Mouse (Mus musculus): ENCODE measurements around the gene Trpm2. TPM values are rescaled to one million over a fixed set of nuclear protein-coding genes. Genes with fewer than 3 reads are reported as not detected.
A peak's percentile ranks its signal among the peaks of the same experiment; 100 is the strongest.

Gene Trpm2
- polyA plus RNA-seq, 1 experiment: 0.17 TPM

DNA sequence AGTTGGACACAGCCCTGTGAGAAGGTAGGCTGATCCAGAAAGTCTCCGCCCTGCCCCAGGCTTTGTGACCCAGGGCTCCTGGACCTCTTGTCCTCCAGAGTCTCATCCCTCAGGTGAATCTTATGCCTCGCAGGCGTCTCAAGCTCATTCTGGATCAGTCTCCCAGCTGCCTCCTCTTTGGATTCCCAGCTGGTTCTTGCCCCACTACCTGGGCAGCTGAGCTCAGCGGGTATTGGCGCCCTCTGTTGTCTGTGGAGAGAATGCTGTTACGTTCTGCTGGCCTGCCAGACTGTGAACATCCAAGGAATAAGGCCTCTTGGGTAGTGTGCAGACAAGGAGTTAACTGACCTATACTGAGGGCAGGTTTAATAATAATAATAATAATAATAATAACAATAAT lies 91.4 kb downstream of the Trpm2 start:
- no peaks in the 10 kb centered on the region; the same call in 1 of the 2 replicates for H3K4me1 ChIP-seq (ENCODE audit: control insufficient read depth, insufficient read depth, low read length)
- no peak overlapping the region for H3K4me3 ChIP-seq (ENCODE audit: control insufficient read depth, low read depth, low read length)
- no peaks in the 10 kb centered on the region for H3K36me3 ChIP-seq (ENCODE audit: control insufficient read depth, insufficient read depth, low read length)
- no peaks in the 10 kb centered on the region for H3K27me3 ChIP-seq (ENCODE audit: control insufficient read depth, insufficient read depth, low read length)
- no peak overlapping the region for H3K27ac ChIP-seq (ENCODE audit: control insufficient read depth, insufficient read depth, low read depth, low read length)
- TF ChIP-seq POLR2A (IDR thresholded peaks at IDR 0.05; ENCODE audit: control insufficient read depth, low read depth, low read length) (no peak), CTCF (IDR thresholded peaks at IDR 0.05; ENCODE audit: control insufficient read depth, insufficient read depth, insufficient replicate concordance, low read depth, low read length) (peak; percentile 46; the same call in 1 of the 2 replicates)

DNA sequence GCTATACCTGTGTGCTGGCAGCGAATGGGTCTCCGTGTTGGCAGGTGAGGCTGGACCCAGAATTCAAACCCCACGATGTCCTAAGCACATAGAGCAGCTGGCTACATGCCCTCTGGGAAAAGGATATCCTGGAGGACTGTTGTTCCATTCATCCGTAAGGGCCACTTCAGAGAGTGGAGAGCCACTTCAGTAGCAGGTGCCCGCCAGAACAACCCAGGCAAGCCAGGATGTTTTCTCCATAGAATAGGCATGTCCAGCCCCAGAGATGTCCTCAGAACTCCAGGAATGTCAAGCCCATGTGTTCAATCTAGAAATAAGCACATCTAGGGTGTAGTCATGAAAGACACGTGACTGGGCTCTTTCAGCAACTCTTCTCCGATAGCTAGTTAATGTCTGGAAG lies 100.7 kb downstream of the Trpm2 start:
- TF ChIP-seq POLR2A (IDR thresholded peaks at IDR 0.05; ENCODE audit: control insufficient read depth, low read depth, low read length): no peak
- no peaks in the 10 kb centered on the region for H3K4me1 ChIP-seq (ENCODE audit: control insufficient read depth, insufficient read depth, low read length)
- H3K36me3 ChIP-seq (ENCODE audit: control insufficient read depth, insufficient read depth, low read length): no peaks in the 10 kb centered on the region
- H3K27me3 ChIP-seq (ENCODE audit: control insufficient read depth, insufficient read depth, low read length): no peaks in the 10 kb centered on the region
- no peak overlapping the region for H3K27ac ChIP-seq (ENCODE audit: control insufficient read depth, insufficient read depth, low read depth, low read length)
- H3K4me3 ChIP-seq (ENCODE audit: control insufficient read depth, low read depth, low read length): no peak overlapping the region

DNA sequence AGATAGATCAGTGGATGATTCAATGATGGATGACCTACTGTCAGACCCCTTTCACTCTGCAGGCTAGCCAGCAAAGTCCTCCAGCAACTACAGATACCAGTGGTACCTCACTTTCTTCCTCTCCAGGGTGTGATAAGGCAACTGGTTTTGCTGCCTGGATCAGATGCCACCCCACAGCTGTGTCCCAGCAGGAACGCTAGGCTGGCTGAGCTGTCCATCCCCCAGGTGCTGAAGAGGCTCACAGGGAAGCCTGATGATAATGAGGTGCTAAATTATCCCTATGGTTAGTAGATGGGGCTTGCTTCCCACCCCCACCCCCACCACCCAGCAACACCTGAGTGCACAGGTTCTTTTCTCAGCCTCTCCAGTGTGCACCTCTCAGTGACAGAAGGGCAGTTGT lies 102.8 kb downstream of the Trpm2 start:
- no peaks in the 10 kb centered on the region for H3K4me1 ChIP-seq (ENCODE audit: control insufficient read depth, insufficient read depth, low read length)
- H3K36me3 ChIP-seq (ENCODE audit: control insufficient read depth, insufficient read depth, low read length): no peaks in the 10 kb centered on the region
- TF ChIP-seq POLR2A (IDR thresholded peaks at IDR 0.05; ENCODE audit: control insufficient read depth, low read depth, low read length): no peak
- no peak for TF ChIP-seq CTCF (IDR thresholded peaks at IDR 0.05; ENCODE audit: control insufficient read depth, insufficient read depth, insufficient replicate concordance, low read depth, low read length)
- no peak overlapping the region for H3K27ac ChIP-seq (ENCODE audit: control insufficient read depth, insufficient read depth, low read depth, low read length)
- no peak overlapping the region for H3K4me3 ChIP-seq (ENCODE audit: control insufficient read depth, low read depth, low read length)
- H3K27me3 ChIP-seq (ENCODE audit: control insufficient read depth, insufficient read depth, low read length): no peaks in the 10 kb centered on the region

DNA sequence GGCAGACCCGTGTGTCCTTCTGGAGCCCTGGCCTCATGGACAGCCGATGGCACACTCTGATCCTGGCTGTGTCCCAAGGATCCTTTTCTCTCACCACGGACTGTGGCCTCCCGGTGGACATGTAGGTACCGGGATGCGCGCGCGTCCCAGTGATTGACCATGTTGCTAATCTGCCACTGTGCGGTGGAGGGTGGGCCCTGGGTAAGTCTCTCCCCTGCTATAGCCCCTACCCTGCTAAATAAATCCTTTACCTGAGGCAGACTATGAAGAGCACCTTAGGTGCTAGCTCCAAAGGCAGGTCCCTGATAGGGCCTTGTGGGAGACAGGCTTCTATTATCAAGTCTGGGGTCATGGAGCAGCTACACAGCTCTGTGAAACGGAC lies 105.6 kb downstream of the Trpm2 start:
- TF ChIP-seq POLR2A (IDR thresholded peaks at IDR 0.05; ENCODE audit: control insufficient read depth, low read depth, low read length) (no peak), CTCF (IDR thresholded peaks at IDR 0.05; ENCODE audit: control insufficient read depth, insufficient read depth, insufficient replicate concordance, low read depth, low read length) (no peak)
- Histone ChIP-seq H3K27ac (ENCODE audit: control insufficient read depth, insufficient read depth, low read depth, low read length) (no peak overlapping the region), H3K4me3 (ENCODE audit: control insufficient read depth, low read depth, low read length) (peak overlapping the region; percentile 3; the same call in 1 of the 2 replicates), H3K4me1 (ENCODE audit: control insufficient read depth, insufficient read depth, low read length) (no peaks in the 10 kb centered on the region), H3K36me3 (ENCODE audit: control insufficient read depth, insufficient read depth, low read length) (no peaks in the 10 kb centered on the region), H3K27me3 (ENCODE audit: control insufficient read depth, insufficient read depth, low read length) (no peaks in the 10 kb centered on the region)

DNA sequence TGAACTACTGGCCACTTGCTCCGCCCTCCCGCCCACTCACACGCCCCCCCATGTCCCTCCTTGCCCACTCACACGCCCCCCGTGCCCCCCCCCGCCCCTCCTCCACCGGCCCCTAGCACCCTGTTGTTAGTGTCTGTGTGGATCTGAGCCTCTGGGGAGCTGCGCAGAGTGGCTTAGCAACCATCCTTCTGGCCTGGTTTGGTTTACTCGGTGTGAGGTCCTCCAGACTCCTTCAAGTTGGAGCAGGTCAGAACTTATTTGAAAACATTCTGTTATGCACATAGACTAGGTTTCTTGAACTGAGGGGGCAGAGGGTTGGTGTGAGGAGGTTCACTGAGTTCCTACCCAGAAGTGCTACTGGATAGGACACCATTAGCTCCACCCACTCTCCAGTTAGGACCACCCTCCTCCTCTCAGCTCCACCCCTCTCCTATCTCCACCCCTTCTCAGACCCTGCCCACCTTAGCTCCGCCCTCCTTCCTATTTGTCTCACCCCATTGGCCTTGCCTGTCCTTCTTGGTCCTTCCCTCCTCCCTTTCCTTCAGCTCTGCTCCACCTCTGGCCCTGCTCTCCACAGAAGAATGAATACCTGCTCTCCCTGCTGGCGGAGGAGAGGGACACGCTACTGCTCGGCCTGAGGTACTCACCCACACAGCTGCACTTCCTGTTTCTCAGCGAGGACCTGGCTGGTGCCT lies 106.1 kb downstream of the Trpm2 start:
- TF ChIP-seq CTCF (IDR thresholded peaks at IDR 0.05; ENCODE audit: control insufficient read depth, insufficient read depth, insufficient replicate concordance, low read depth, low read length): no peak
- TF ChIP-seq POLR2A (IDR thresholded peaks at IDR 0.05; ENCODE audit: control insufficient read depth, low read depth, low read length): no peak
- Histone ChIP-seq H3K36me3 (ENCODE audit: control insufficient read depth, insufficient read depth, low read length) (no peaks in the 10 kb centered on the region), H3K4me3 (ENCODE audit: control insufficient read depth, low read depth, low read length) (peak overlapping the region; percentile 3; the same call in 1 of the 2 replicates), H3K27ac (ENCODE audit: control insufficient read depth, insufficient read depth, low read depth, low read length) (no peak overlapping the region), H3K27me3 (ENCODE audit: control insufficient read depth, insufficient read depth, low read length) (no peaks in the 10 kb centered on the region), H3K4me1 (ENCODE audit: control insufficient read depth, insufficient read depth, low read length) (no peaks in the 10 kb centered on the region)

DNA sequence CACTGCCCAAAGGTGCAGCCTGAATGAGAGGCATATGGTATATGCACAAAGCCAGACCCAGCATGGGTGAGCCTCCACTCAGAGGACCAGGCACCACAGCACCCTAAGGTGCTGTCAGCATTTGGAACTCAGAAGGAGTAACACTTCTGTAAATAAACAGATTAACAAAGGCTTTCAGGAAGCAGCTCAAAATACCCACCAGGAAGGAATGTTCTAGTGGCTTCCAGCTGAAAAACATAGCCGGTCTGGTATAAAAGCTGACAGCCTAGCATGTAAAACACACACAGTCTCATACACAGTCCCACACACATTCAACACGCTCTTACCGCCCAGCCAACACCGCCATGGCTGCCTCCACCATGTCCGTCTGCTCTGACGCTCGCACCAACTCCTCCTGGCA lies 108.7 kb downstream of the Trpm2 start, which contains the start of gene Gm3285:
TSS of gene Gm3285 (plus strand) at position 301 of the 400 bp plus-strand sequence.
- Histone ChIP-seq H3K4me3 (ENCODE audit: control insufficient read depth, low read depth, low read length) (no peak within 1 kb of the TSS), H3K27me3 (ENCODE audit: control insufficient read depth, insufficient read depth, low read length) (no peaks in the 10 kb centered on the region), H3K27ac (ENCODE audit: control insufficient read depth, insufficient read depth, low read depth, low read length) (no peak within 1 kb of the TSS), H3K4me1 (ENCODE audit: control insufficient read depth, insufficient read depth, low read length) (no peaks in the 10 kb centered on the region), H3K36me3 (ENCODE audit: control insufficient read depth, insufficient read depth, low read length) (no peaks in the 10 kb centered on the region)
- TF ChIP-seq POLR2A (IDR thresholded peaks at IDR 0.05; ENCODE audit: control insufficient read depth, low read depth, low read length) (no peak), CTCF (IDR thresholded peaks at IDR 0.05; ENCODE audit: control insufficient read depth, insufficient read depth, insufficient replicate concordance, low read depth, low read length) (no peak)

Other genes starting within 250 kb of the Trpm2 start
- not detected in 2 replicates for gene Krtap12-1, start 250.0 kb downstream of the Trpm2 start, polyA plus RNA-seq (2012; rRNA removed)
- gene Gm10100, start 244.1 kb downstream of the Trpm2 start, polyA plus RNA-seq (2012; rRNA removed): not detected in 2 replicates
- gene Gm18596, start 227.9 kb downstream of the Trpm2 start, polyA plus RNA-seq (2012; rRNA removed): not detected in 2 replicates
- not detected in 2 replicates for gene Gm9736, start 219.2 kb downstream of the Trpm2 start, polyA plus RNA-seq (2012; rRNA removed)
- not detected in 2 replicates for gene Gm3233, start 210.9 kb downstream of the Trpm2 start, polyA plus RNA-seq (2012; rRNA removed)
- not detected in 2 replicates for gene Gm3238, start 199.2 kb downstream of the Trpm2 start, polyA plus RNA-seq (2012; rRNA removed)
- not detected in 2 replicates for gene Gm7138, start 193.6 kb downstream of the Trpm2 start, polyA plus RNA-seq (2012; rRNA removed)
- not detected in 2 replicates for gene Gm3250, start 188.0 kb downstream of the Trpm2 start, polyA plus RNA-seq (2012; rRNA removed)
- not detected in 2 replicates for gene Gm7137, start 182.4 kb downstream of the Trpm2 start, polyA plus RNA-seq (2012; rRNA removed)
- not detected in 2 replicates for gene Gm9639, start 175.5 kb downstream of the Trpm2 start, polyA plus RNA-seq (2012; rRNA removed)
- gene Gm19668, start 171.4 kb downstream of the Trpm2 start, polyA plus RNA-seq (2012; rRNA removed): not detected in 2 replicates
- not detected in 2 replicates for gene Gm9507, start 158.7 kb downstream of the Trpm2 start, polyA plus RNA-seq (2012; rRNA removed)
- not detected in 2 replicates for gene Gm2696, start 155.9 kb downstream of the Trpm2 start, polyA plus RNA-seq (2012; rRNA removed)
- gene Krtap10-4, start 143.5 kb downstream of the Trpm2 start, polyA plus RNA-seq (2012; rRNA removed): 1.2 and 1.4 TPM in 2 replicates
- gene Krtap10-10, start 134.6 kb downstream of the Trpm2 start, polyA plus RNA-seq (2012; rRNA removed): not detected in 2 replicates
- not detected in 2 replicates for gene Gm36176, start 123.8 kb downstream of the Trpm2 start, polyA plus RNA-seq (2012; rRNA removed)
- gene Gm10318, start 117.7 kb downstream of the Trpm2 start, polyA plus RNA-seq (2012; rRNA removed): not detected in 2 replicates
- not detected in 2 replicates for gene Gm3285, start 108.6 kb downstream of the Trpm2 start, polyA plus RNA-seq (2012; rRNA removed)
- gene Lrrc3, start 68.0 kb downstream of the Trpm2 start, polyA plus RNA-seq (2012; rRNA removed): 0.57 and 1.1 TPM in 2 replicates
- 61.7 and 72.6 TPM in 2 replicates for gene 1810043G02Rik, start 8.0 kb upstream of the Trpm2 start, polyA plus RNA-seq (2012; rRNA removed)
- 16.3 and 18.3 TPM in 2 replicates for gene Pfkl, start 39.5 kb upstream of the Trpm2 start, polyA plus RNA-seq (2012; rRNA removed)
- gene Dnmt3l, start 71.4 kb upstream of the Trpm2 start, polyA plus RNA-seq (2012; rRNA removed): 15.7 and 16.2 TPM in 2 replicates
- 1.7 and 1.8 TPM in 2 replicates for gene Aire, start 73.0 kb upstream of the Trpm2 start, polyA plus RNA-seq (2012; rRNA removed)
- gene Icosl, start 98.7 kb upstream of the Trpm2 start, polyA plus RNA-seq (2012; rRNA removed): 2.2 and 3.1 TPM in 2 replicates
- 23.2 and 26.1 TPM in 2 replicates for gene D10Jhu81e, start 199.2 kb upstream of the Trpm2 start, polyA plus RNA-seq (2012; rRNA removed)
- gene Pwp2, start 214.6 kb upstream of the Trpm2 start, polyA plus RNA-seq (2012; rRNA removed): 5.8 and 6.4 TPM in 2 replicates

All from testis, adult 2 months (tissue).